Mouse (Mus musculus): Measurements from ENCODE around the gene Wnt5b. TPM values are rescaled to one million over a fixed set of nuclear protein-coding genes. Genes with fewer than 3 reads are reported as not detected.

Gene Wnt5b
- total and polyA plus RNA-seq, 3 experiments: 0.04 TPM; not detected in 2

DNA sequence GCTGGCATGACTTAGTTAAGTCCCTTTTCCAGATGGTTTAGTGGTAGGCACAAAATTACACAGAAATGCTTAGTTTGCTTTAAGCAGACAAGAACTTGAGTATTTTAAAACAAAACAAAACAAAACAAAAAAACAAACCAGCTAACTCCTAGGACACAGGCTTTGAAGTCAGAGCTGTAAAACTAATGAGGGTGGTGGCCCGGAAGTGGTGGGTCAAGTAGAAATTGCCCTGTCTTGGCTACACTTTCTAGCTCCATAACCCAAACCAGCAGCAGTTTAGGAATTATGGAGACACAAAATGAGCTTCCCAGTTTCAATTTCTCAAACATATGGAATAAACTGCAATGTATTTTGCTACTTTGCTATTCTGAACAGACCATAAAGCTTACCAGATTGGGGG, 39.9 kb upstream of the Wnt5b start:
- H3K27ac ChIP-seq (ENCODE audit: control insufficient read depth, low read depth, low read length): no peak overlapping the region
- no peaks in the 10 kb centered on the region for H3K36me3 ChIP-seq (ENCODE audit: control insufficient read depth in 1 of 2, insufficient read depth in 2 of 2, low read length in 2 of 2)
- no peaks in the 10 kb centered on the region for H3K4me1 ChIP-seq (ENCODE audit: control insufficient read depth in 1 of 2, insufficient read depth in 2 of 2, low read length in 2 of 2)
- H3K4me3 ChIP-seq (ENCODE audit: control insufficient read depth in 1 of 2, insufficient read depth in 1 of 2, low read depth in 2 of 2, low read length in 2 of 2): no peak overlapping the region
- H3K9ac ChIP-seq (ENCODE audit: control insufficient read depth, low read depth, low read length, poor library complexity, severe bottlenecking): no peak overlapping the region
- DNase-seq (ENCODE audit: low read depth, low spot score): no peak
- TF ChIP-seq POLR2AphosphoS5 (IDR thresholded peaks at IDR 0.05; ENCODE audit: borderline replicate concordance, low read depth, low read length) (no peak), GATA1 (IDR thresholded peaks at IDR 0.05; ENCODE audit: low read depth, low read length) (no peak), MAX (IDR thresholded peaks at IDR 0.05; ENCODE audit: low read length) (no peak), SMC3 (IDR thresholded peaks at IDR 0.05; ENCODE audit: low read depth, low read length) (no peak), CHD1 (IDR thresholded peaks at IDR 0.05; ENCODE audit: low read depth, low read length) (no peak), MYB (IDR thresholded peaks at IDR 0.05; ENCODE audit: low read depth, low read length) (no peak), ZMIZ1 (IDR thresholded peaks at IDR 0.05; ENCODE audit: low read depth, low read length) (no peak), ZC3H11A (IDR thresholded peaks at IDR 0.05; ENCODE audit: low read depth, low read length) (no peak), MAZ (IDR thresholded peaks at IDR 0.05; ENCODE audit: low read depth, low read length) (no peak), GABPA (IDR thresholded peaks at IDR 0.05; ENCODE audit: low read depth, low read length) (no peak), MAFK (IDR thresholded peaks at IDR 0.05; ENCODE audit: borderline replicate concordance, low read depth, low read length) (no peak), POLR2A (IDR thresholded peaks at IDR 0.05; ENCODE audit: control insufficient read depth in 1 of 2, insufficient read depth in 1 of 2, low read depth in 1 of 2, low read length in 2 of 2, poor library complexity in 1 of 2) (no peak), USF2 (IDR thresholded peaks at IDR 0.05; ENCODE audit: borderline replicate concordance in 1 of 2, insufficient read depth in 1 of 2, low read depth in 1 of 2, low read length in 2 of 2) (no peak), TAL1 (IDR thresholded peaks at IDR 0.05; ENCODE audit: low read length) (no peak), MEF2A (IDR thresholded peaks at IDR 0.05; ENCODE audit: extremely low read depth, insufficient replicate concordance, low read depth, low read length, poor library complexity, severe bottlenecking) (no peak), KAT2A (conservative IDR thresholded peaks at IDR 0.05; ENCODE audit: low read depth, low read length) (no peak), ZNF384 (IDR thresholded peaks at IDR 0.05; ENCODE audit: low read depth, low read length) (no peak), NRF1 (IDR thresholded peaks at IDR 0.05; ENCODE audit: insufficient read depth, low read depth, low read length, poor library complexity, severe bottlenecking) (no peak), CTCF (IDR thresholded peaks at IDR 0.05 in 2 of 3, conservative IDR thresholded peaks at IDR 0.05 in 1 of 3; ENCODE audit: control insufficient read depth in 1 of 3, insufficient read depth in 1 of 3, low read depth in 2 of 3, low read length in 3 of 3, poor library complexity in 1 of 3, severe bottlenecking in 1 of 3) (no peak)
- no peaks in the 10 kb centered on the region for H3K27me3 ChIP-seq (ENCODE audit: control insufficient read depth in 1 of 2, insufficient read depth in 2 of 2, low read length in 2 of 2)
- H3K79me2 ChIP-seq (ENCODE audit: control insufficient read depth, insufficient read depth, low read length, poor library complexity): no peaks in the 10 kb centered on the region
- no peaks in the 10 kb centered on the region for H3K9me3 ChIP-seq (replicated peaks; ENCODE audit: insufficient read depth, low read length)

DNA sequence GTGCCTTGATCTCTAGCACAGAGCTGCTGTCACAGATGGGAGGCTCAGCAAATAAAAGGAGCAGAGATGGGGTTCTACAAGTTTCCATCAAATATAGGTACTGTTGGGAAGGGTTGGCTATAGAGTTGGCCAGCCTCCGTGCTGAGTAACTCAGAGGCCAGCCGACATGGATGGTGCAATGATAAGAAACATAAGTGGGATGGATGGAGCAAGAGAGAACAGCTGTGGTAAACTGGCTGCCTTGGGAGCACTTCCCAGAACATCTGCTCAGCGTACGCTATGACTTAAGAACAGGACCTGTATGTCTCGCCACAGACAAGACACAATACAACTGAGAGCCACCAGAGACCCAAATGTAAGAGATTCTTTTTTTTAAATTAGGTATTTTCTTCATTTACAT, 39.0 kb upstream of the Wnt5b start:
- Histone ChIP-seq H3K9me3 (replicated peaks; ENCODE audit: insufficient read depth, low read length) (no peaks in the 10 kb centered on the region), H3K27me3 (ENCODE audit: control insufficient read depth in 1 of 2, insufficient read depth in 2 of 2, low read length in 2 of 2) (no peaks in the 10 kb centered on the region), H3K36me3 (ENCODE audit: control insufficient read depth in 1 of 2, insufficient read depth in 2 of 2, low read length in 2 of 2) (no peaks in the 10 kb centered on the region), H3K4me3 (ENCODE audit: control insufficient read depth in 1 of 2, insufficient read depth in 1 of 2, low read depth in 2 of 2, low read length in 2 of 2) (no peak overlapping the region), H3K9ac (ENCODE audit: control insufficient read depth, low read depth, low read length, poor library complexity, severe bottlenecking) (no peak overlapping the region), H3K27ac (ENCODE audit: control insufficient read depth, low read depth, low read length) (no peak overlapping the region), H3K4me1 (ENCODE audit: control insufficient read depth in 1 of 2, insufficient read depth in 2 of 2, low read length in 2 of 2) (no peaks in the 10 kb centered on the region), H3K79me2 (ENCODE audit: control insufficient read depth, insufficient read depth, low read length, poor library complexity) (no peaks in the 10 kb centered on the region)
- no peak for TF ChIP-seq TAL1 (IDR thresholded peaks at IDR 0.05; ENCODE audit: low read length)
- TF ChIP-seq CTCF (IDR thresholded peaks at IDR 0.05 in 2 of 3, conservative IDR thresholded peaks at IDR 0.05 in 1 of 3; ENCODE audit: control insufficient read depth in 1 of 3, insufficient read depth in 1 of 3, low read depth in 2 of 3, low read length in 3 of 3, poor library complexity in 1 of 3, severe bottlenecking in 1 of 3): no peak
- DNase-seq (ENCODE audit: low read depth, low spot score): no peak
